Comparison of ENCODE assay signal across 20 mouse cellular contexts in genomic region chr8:77732964-77733363, GRCm38 (mm10). TPM values are rescaled to one million over a fixed set of nuclear protein-coding genes. Genes with fewer than 3 reads are reported as not detected.
"Had no signal": no experiment of that assay in that cellular context is flagged by ENCODE, and none has a peak within 500 bp of the region (broad histone marks: within the 10 kb centered on the region; RNA-seq: fewer than 3 reads in every experiment).

No protein-coding gene starts in this region.

- H3K9ac ChIP-seq: liver, embryonic 13.5 days; midbrain, embryonic 15.5 days; neural tube, embryonic 12.5 days; neural tube, embryonic 15.5 days; stomach, embryonic 15.5 days had no signal

- H3K36me3 ChIP-seq: liver, embryonic 13.5 days; midbrain, embryonic 10.5 days; midbrain, embryonic 15.5 days; neural tube, embryonic 12.5 days; neural tube, embryonic 15.5 days; stomach, embryonic 15.5 days had no signal

- DNase-seq: kidney, adult 18-20 months; kidney, adult 9 months; kidney, postnatal 10 days; kidney, postnatal 36 days; layer of hippocampus, postnatal 36 days; liver, embryonic 13.5 days; lung, postnatal 14 days; right cerebral cortex, adult 18-20 months; right cerebral cortex, postnatal 25 days; spleen, adult 18-20 months; thymus, postnatal 25 days had no signal

- H3K4me3 ChIP-seq: left cerebral cortex, adult 2 months; liver, embryonic 13.5 days; megakaryocyte, embryonic 14.5 days; midbrain, embryonic 10.5 days; midbrain, embryonic 15.5 days; neural tube, embryonic 12.5 days; neural tube, embryonic 15.5 days; stomach, embryonic 15.5 days had no signal

- H3K27me3 ChIP-seq: liver, embryonic 13.5 days; megakaryocyte, embryonic 14.5 days; midbrain, embryonic 15.5 days; neural tube, embryonic 12.5 days; neural tube, embryonic 15.5 days; stomach, embryonic 15.5 days had no signal

- H3K4me2 ChIP-seq: liver, embryonic 13.5 days; midbrain, embryonic 15.5 days; neural tube, embryonic 12.5 days; neural tube, embryonic 15.5 days; stomach, embryonic 15.5 days had no signal

- ATAC-seq: inflammation-experienced regulatory T-cells, adult 6 months; intestine, embryonic 16.5 days; midbrain, embryonic 15.5 days had no signal

- H3K4me1 ChIP-seq: liver, embryonic 13.5 days; megakaryocyte, embryonic 14.5 days; midbrain, embryonic 10.5 days; midbrain, embryonic 15.5 days; neural tube, embryonic 12.5 days; neural tube, embryonic 15.5 days; stomach, embryonic 15.5 days had no signal

- H3K9me3 ChIP-seq: liver, embryonic 13.5 days; megakaryocyte, embryonic 14.5 days; stomach, embryonic 15.5 days had no signal

- H3K27ac ChIP-seq: left cerebral cortex, adult 2 months; liver, embryonic 13.5 days; midbrain, embryonic 10.5 days; midbrain, embryonic 15.5 days; neural tube, embryonic 12.5 days; neural tube, embryonic 15.5 days; stomach, embryonic 15.5 days had no signal

RNA-seq across cellular contexts. Expression of gene Ednra, which starts 8.7 kb away (rescaled TPM):
- polyA plus RNA-seq: inflammation-experienced regulatory T-cells, adult 6 months had no signal
